Mouse (Mus musculus): ENCODE data around the gene Kcnma1. TPM values are rescaled to one million over a fixed set of nuclear protein-coding genes. Genes with fewer than 3 reads are reported as not detected.
A peak's percentile ranks its signal among the peaks of the same experiment; 100 is the strongest.

Gene Kcnma1
- polyA plus RNA-seq, 1 experiment from 2014 or later = 1.0 TPM

DNA sequence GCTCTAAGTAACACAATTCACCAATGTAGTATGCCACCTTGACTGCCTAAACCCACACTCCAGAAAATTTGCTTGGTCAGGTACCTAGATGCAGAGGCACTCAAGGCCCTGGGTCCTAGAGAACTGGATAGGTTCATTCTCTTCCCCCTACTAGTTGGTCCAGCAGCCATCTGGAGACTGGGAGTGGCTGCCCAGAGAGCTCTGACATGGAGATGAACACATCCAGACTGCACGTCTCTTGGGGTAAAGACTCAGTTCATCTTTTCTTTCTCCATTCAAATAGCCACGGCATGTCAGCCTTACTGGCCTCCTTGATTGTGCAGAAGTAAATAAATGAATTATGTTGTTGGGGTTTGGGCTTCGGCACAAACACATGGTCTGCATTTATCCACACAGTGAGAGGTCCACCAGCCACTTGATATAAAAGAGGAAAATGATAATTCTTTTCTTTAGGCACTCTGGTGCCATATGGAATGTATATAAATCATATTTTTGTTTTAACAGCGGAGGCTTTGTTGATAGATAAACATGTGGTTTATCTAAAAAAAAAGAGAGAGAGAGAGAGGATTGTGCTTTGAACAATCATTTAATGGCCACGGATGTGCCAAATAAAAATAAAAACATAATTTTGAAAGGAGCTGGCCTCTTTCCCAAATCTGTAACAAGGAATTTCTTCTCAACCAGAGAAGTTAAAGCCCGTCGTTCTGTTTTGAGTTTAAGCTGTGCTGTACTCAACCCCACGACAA, 520.4 kb downstream of the Kcnma1 start:
- ATAC-seq (ENCODE audit: low read depth) = peak; percentile 69
- Histone ChIP-seq H3K36me3 (ENCODE audit: control insufficient read depth, insufficient read depth, low read length) (no peaks in the 10 kb centered on the region), H3K9me3 (ENCODE audit: control insufficient read depth, low read length) (no peaks in the 10 kb centered on the region), H3K27ac (ENCODE audit: low read length) (peak overlapping the region; percentile 94), H3K4me1 (replicated peaks; ENCODE audit: control insufficient read depth, insufficient read depth, low read length) (peaks cover 8% of the 10 kb centered on the region), H3K9ac (ENCODE audit: low read length) (no peak overlapping the region), H3K4me2 (ENCODE audit: low read depth, low read length) (no peak overlapping the region), H3K4me3 (ENCODE audit: low read length) (no peak overlapping the region), H3K27me3 (ENCODE audit: control insufficient read depth, insufficient read depth, low read depth, low read length) (no peaks in the 10 kb centered on the region)
- WGBS = 40% methylated on average over 8 of the region's 8 CpGs

DNA sequence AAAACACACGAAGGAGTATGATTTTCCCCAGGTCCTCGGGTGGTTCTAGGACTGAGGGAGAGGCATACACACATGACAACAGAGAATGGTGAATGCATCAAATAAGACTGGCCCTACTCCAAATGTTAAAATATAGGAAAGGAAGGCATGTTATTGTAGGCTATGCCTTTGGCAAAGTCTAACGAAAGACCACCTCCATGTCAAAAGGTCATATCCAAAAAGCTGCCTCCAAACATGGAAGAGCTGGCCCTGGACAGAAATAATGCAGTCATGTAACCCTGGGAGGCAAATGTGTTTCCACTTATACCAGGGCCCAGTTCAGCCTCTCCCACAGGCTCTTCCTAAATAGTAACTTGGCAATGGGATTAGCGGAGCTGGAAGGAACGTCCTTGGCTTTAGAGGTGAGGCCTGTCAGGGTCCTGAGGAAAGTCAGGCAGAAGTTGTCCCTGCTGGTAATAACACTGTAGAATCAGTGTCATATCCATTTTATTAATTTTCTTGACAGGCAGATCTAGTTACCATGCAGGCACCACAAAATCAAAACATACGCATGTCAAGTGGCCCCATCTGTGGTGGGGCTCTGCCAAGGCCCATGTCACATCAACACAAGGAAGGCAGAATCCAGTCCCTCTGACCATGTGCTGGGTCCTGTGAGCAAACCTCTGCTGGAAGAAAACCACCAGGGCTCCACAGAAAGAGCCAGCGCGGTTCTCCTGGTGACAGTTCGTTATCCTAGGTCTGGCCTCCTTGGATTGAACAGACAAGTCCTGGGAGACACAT, 521.5 kb downstream of the Kcnma1 start:
- Histone ChIP-seq H3K9ac (ENCODE audit: low read length) (no peak overlapping the region), H3K4me2 (ENCODE audit: low read depth, low read length) (no peak overlapping the region), H3K4me3 (ENCODE audit: low read length) (no peak overlapping the region), H3K9me3 (ENCODE audit: control insufficient read depth, low read length) (no peaks in the 10 kb centered on the region), H3K4me1 (replicated peaks; ENCODE audit: control insufficient read depth, insufficient read depth, low read length) (peaks cover 8% of the 10 kb centered on the region), H3K27me3 (ENCODE audit: control insufficient read depth, insufficient read depth, low read depth, low read length) (no peaks in the 10 kb centered on the region), H3K27ac (ENCODE audit: low read length) (peak overlapping the region; percentile 94), H3K36me3 (ENCODE audit: control insufficient read depth, insufficient read depth, low read length) (no peaks in the 10 kb centered on the region)
- ATAC-seq (ENCODE audit: low read depth) = peak; percentile 66
- 46% methylated on average over 9 of the region's 9 CpGs for WGBS

DNA sequence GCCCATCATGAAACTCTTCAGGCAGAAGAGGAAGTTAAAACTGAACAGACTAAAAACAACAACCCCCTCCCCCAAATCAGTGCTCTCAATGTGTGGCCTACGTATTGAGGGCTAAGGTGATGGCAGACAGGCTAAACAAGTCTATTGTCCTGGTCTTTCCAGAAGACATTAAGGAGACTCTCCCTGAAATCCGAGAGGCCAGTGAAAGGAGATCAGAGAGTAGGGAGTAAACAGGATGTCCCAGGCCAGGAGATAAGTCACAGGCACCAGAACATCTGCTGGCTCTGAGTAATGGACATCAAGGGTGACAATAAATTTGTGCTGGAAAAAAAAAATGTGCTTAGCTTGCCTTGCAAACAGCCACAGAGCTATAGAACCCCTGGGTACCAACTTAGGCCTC, 522.9 kb downstream of the Kcnma1 start:
- peaks cover 8% of the 10 kb centered on the region for H3K4me1 ChIP-seq (replicated peaks; ENCODE audit: control insufficient read depth, insufficient read depth, low read length)
- H3K9ac ChIP-seq (ENCODE audit: low read length) = no peak overlapping the region
- H3K36me3 ChIP-seq (ENCODE audit: control insufficient read depth, insufficient read depth, low read length) = no peaks in the 10 kb centered on the region
- no peaks in the 10 kb centered on the region for H3K27me3 ChIP-seq (ENCODE audit: control insufficient read depth, insufficient read depth, low read depth, low read length)
- no peak overlapping the region for H3K4me2 ChIP-seq (ENCODE audit: low read depth, low read length)
- no peak overlapping the region for H3K4me3 ChIP-seq (ENCODE audit: low read length)
- ATAC-seq (ENCODE audit: low read depth) = peak; percentile 45
- WGBS = 20% methylated on average over 2 of the region's 2 CpGs
- no peaks in the 10 kb centered on the region for H3K9me3 ChIP-seq (ENCODE audit: control insufficient read depth, low read length)
- peak overlapping the region; percentile 94 for H3K27ac ChIP-seq (ENCODE audit: low read length)

DNA sequence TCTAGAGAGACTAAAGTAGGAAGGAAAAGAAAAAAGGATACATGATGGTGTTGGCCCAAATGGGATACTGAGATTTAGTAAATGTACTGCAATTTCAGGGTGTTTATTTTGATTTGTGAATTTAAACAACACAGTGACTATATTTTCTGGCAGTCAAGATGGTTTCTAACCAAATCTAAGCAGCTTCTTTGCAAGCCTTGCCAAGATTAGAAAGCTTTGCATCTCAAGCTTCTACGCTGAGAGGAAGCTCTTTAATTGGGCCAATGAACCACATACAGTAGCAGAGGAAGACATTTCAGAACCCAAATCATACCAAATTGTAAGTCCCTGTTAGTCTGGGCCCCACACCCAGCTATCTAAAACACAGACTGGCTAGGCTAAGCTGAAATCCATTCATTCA, 527.6 kb downstream of the Kcnma1 start:
- H3K36me3 ChIP-seq (ENCODE audit: control insufficient read depth, insufficient read depth, low read length) = no peaks in the 10 kb centered on the region
- H3K27ac ChIP-seq (ENCODE audit: low read length) = no peak overlapping the region
- ATAC-seq (ENCODE audit: low read depth) = no peak
- WGBS = 64% methylated on average over 1 of the region's 1 CpGs
- 0 out of 2 replicates have a peak, but pooled peaks cover 3% of the 10 kb centered on the region for H3K4me1 ChIP-seq (replicated peaks; ENCODE audit: control insufficient read depth, insufficient read depth, low read length)
- H3K4me3 ChIP-seq (ENCODE audit: low read length) = no peak overlapping the region
- H3K4me2 ChIP-seq (ENCODE audit: low read depth, low read length) = no peak overlapping the region
- no peaks in the 10 kb centered on the region for H3K27me3 ChIP-seq (ENCODE audit: control insufficient read depth, insufficient read depth, low read depth, low read length)
- H3K9me3 ChIP-seq (ENCODE audit: control insufficient read depth, low read length) = no peaks in the 10 kb centered on the region
- H3K9ac ChIP-seq (ENCODE audit: low read length) = no peak overlapping the region

DNA sequence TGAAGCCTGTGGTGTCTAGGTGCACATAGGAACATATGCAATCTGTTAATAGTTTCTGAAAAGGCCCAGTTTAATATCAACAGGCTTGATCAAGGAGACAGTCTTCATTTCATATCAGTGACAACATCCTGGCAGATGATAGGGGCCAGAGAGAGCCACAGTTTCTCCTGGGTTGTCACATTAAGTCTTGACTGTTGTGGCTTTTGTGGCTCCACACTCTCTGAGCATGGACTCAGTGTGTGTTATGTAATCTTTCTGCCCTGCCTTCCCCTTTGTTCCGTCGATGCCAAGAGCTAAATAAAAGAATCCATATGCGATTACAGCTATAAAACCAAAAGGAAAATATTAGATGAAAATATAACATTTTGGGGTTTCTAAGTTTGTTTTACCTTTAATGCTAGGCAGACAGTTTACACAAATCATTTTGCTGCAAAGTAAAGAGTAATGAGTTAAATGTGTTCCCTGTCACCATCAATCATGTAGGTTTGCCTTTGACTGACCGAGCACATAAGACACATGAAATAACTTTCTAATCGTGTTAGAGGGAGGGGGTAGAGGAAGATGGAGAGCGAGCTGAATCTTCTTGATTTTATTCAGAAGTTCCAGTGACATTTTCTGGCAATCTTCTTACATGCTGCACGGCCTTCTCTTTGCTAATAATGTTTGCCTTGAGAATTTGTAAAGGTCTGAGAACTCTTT, 528.3 kb downstream of the Kcnma1 start:
- Histone ChIP-seq H3K27ac (ENCODE audit: low read length) (no peak overlapping the region), H3K9ac (ENCODE audit: low read length) (no peak overlapping the region), H3K4me3 (ENCODE audit: low read length) (no peak overlapping the region)

DNA sequence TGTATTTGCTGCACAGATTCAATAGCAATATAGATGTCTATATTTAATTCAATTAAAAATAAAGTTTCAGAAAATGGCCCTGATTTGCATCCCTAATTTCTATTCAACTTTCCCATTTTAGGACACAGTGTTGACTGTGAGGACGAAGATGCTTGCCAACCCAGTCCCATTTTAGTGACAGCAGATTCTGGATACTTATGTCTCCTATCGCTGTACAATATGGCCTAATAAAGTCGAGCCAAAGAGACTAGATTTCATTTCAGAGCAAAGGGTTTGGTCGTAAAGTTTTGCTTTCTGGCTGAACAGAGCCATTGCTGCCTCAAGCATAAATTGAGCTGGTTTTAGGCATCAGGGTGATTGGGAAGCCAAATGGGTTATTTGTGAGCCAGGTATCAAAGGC, 539.2 kb downstream of the Kcnma1 start:
- 87% methylated on average over 4 of the region's 4 CpGs for WGBS
- Histone ChIP-seq H3K4me2 (ENCODE audit: low read depth, low read length) (no peak overlapping the region), H3K9ac (ENCODE audit: low read length) (no peak overlapping the region), H3K36me3 (ENCODE audit: control insufficient read depth, insufficient read depth, low read length) (no peaks in the 10 kb centered on the region), H3K27ac (ENCODE audit: low read length) (no peak overlapping the region), H3K27me3 (ENCODE audit: control insufficient read depth, insufficient read depth, low read depth, low read length) (no peaks in the 10 kb centered on the region), H3K4me1 (replicated peaks; ENCODE audit: control insufficient read depth, insufficient read depth, low read length) (no peaks in the 10 kb centered on the region), H3K9me3 (ENCODE audit: control insufficient read depth, low read length) (no peaks in the 10 kb centered on the region), H3K4me3 (ENCODE audit: low read length) (no peak overlapping the region)
- no peak for ATAC-seq (ENCODE audit: low read depth)

More for the DNA sequence above, 528.3 kb downstream of the Kcnma1 start:
- Histone ChIP-seq H3K4me1 (replicated peaks; ENCODE audit: control insufficient read depth, insufficient read depth, low read length) (no peaks in the 10 kb centered on the region), H3K4me2 (ENCODE audit: low read depth, low read length) (no peak overlapping the region), H3K36me3 (ENCODE audit: control insufficient read depth, insufficient read depth, low read length) (no peaks in the 10 kb centered on the region), H3K9me3 (ENCODE audit: control insufficient read depth, low read length) (no peaks in the 10 kb centered on the region), H3K27me3 (ENCODE audit: control insufficient read depth, insufficient read depth, low read depth, low read length) (no peaks in the 10 kb centered on the region)
- ATAC-seq (ENCODE audit: low read depth) = no peak
- WGBS = 50% methylated on average over 7 of the region's 7 CpGs

DNA sequence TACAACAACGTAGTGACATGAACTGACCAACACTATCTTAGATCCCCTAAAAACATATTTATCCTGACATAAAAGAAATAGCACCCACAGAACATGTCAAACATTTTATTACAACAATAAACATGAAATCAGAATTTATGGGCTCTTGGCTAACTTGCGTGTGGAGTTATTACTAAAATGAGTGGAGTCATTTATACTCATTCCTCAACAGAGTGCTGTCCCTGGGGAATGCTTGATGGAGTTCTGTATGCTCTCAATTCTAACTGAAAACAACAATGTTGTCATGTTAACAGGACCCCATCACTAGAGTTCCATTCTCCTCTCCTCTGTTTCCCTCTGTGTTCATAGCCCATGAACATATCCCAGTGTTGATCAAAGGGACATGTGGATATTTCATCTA, 544.2 kb downstream of the Kcnma1 start:
- Histone ChIP-seq H3K27ac (ENCODE audit: low read length) (no peak overlapping the region), H3K4me3 (ENCODE audit: low read length) (no peak overlapping the region), H3K4me2 (ENCODE audit: low read depth, low read length) (no peak overlapping the region), H3K4me1 (replicated peaks; ENCODE audit: control insufficient read depth, insufficient read depth, low read length) (no peaks in the 10 kb centered on the region), H3K27me3 (ENCODE audit: control insufficient read depth, insufficient read depth, low read depth, low read length) (no peaks in the 10 kb centered on the region), H3K9ac (ENCODE audit: low read length) (no peak overlapping the region), H3K9me3 (ENCODE audit: control insufficient read depth, low read length) (no peaks in the 10 kb centered on the region), H3K36me3 (ENCODE audit: control insufficient read depth, insufficient read depth, low read length) (no peaks in the 10 kb centered on the region)
- no peak for ATAC-seq (ENCODE audit: low read depth)
- WGBS = 53% methylated on average over 2 of the region's 2 CpGs

DNA sequence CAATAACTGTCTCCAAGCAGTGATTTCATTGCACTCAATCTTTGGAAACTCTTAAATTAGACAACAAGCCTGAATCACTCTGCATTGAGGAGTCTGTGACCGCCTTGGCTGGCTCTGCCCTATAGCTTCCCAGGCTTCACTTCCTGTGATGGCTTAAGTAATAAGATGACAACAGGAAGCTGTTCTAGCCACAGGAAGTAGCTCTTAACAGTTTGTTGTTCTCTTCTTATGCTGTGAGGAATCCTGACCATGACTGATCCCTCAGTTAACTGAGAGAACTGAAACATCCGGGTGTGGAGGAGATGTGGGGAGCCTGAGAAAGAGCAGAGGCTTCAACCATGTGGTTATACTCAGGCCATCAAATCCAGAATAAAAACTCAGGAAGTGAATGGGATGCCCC, 549.2 kb downstream of the Kcnma1 start:
- H3K27ac ChIP-seq (ENCODE audit: low read length) = 0 out of 2 replicates have a peak overlapping the region, but pooled peaks have one; percentile 7
- ATAC-seq (ENCODE audit: low read depth) = no peak
- no peaks in the 10 kb centered on the region for H3K36me3 ChIP-seq (ENCODE audit: control insufficient read depth, insufficient read depth, low read length)
- H3K27me3 ChIP-seq (ENCODE audit: control insufficient read depth, insufficient read depth, low read depth, low read length) = no peaks in the 10 kb centered on the region
- no peak overlapping the region for H3K4me3 ChIP-seq (ENCODE audit: low read length)
- no peaks in the 10 kb centered on the region for H3K4me1 ChIP-seq (replicated peaks; ENCODE audit: control insufficient read depth, insufficient read depth, low read length)
- no peak overlapping the region for H3K9ac ChIP-seq (ENCODE audit: low read length)
- no peak overlapping the region for H3K4me2 ChIP-seq (ENCODE audit: low read depth, low read length)
- WGBS = 61% methylated on average over 2 of the region's 2 CpGs
- H3K9me3 ChIP-seq (ENCODE audit: control insufficient read depth, low read length) = no peaks in the 10 kb centered on the region

DNA sequence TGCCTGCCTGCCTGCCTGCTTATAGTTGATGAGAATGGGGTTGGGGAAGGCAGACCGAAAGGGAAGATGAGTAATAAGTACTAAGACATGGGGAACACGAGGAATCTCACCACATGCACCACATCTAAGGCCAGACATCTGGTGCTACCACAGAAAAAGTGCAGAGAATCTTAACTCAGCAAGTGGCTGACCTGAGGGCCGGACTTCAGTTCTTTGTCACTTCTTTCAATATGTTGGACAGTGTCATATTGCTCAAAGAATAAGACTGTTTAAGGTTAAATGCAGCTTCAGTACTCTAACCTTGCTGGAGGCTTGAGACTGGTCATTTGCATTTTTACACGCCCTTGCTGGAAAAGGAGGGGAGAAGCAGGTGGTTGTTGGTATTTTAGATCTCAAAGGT, 555.7 kb downstream of the Kcnma1 start:
- ATAC-seq (ENCODE audit: low read depth) = no peak
- Histone ChIP-seq H3K9ac (ENCODE audit: low read length) (no peak overlapping the region), H3K4me3 (ENCODE audit: low read length) (no peak overlapping the region), H3K4me1 (replicated peaks; ENCODE audit: control insufficient read depth, insufficient read depth, low read length) (no peaks in the 10 kb centered on the region), H3K27me3 (ENCODE audit: control insufficient read depth, insufficient read depth, low read depth, low read length) (no peaks in the 10 kb centered on the region), H3K9me3 (ENCODE audit: control insufficient read depth, low read length) (no peaks in the 10 kb centered on the region), H3K27ac (ENCODE audit: low read length) (no peak overlapping the region), H3K36me3 (ENCODE audit: control insufficient read depth, insufficient read depth, low read length) (no peaks in the 10 kb centered on the region), H3K4me2 (ENCODE audit: low read depth, low read length) (no peak overlapping the region)
- 52% methylated on average over 4 of the region's 4 CpGs for WGBS
